8 mouse cellular contexts compared by ENCODE assay signal in genomic region chr13:6471643-6472042, GRCm38 (mm10).
DNase-seq lines count a peak whose midpoint lies in the region; ATAC-seq lines count a peak whose summit lies in the region.

No protein-coding gene starts in this region.

- peak; percentile 22 to 42 for DNase-seq in urinary bladder, adult 18-20 months (ENCODE audit: low spot score in 2 of 2)
- DNase-seq in urinary bladder, adult 2 months (ENCODE audit: low spot score), result no peak
- DNase-seq in cerebellum, adult 9-10 months, result peak; percentile 59
- peak; percentile 42 to 61 for DNase-seq in frontal cortex, postnatal 10 days (ENCODE audit: low spot score in 2 of 2)
- peak; percentile 66 for DNase-seq in left cerebral cortex, adult 11 months (ENCODE audit: low spot score)
- DNase-seq in mesoderm, embryonic 11.5 days (ENCODE audit: low read depth, low spot score), result peak; percentile 82
- peak; percentile 56 for DNase-seq in right cerebral cortex, postnatal 4 days

- ATAC-seq in inflammation-experienced regulatory T-cells, adult 6 months, result peak; percentile 82
